Mouse (Mus musculus): ENCODE results near the gene Plcd3.

Gene Plcd3

DNA sequence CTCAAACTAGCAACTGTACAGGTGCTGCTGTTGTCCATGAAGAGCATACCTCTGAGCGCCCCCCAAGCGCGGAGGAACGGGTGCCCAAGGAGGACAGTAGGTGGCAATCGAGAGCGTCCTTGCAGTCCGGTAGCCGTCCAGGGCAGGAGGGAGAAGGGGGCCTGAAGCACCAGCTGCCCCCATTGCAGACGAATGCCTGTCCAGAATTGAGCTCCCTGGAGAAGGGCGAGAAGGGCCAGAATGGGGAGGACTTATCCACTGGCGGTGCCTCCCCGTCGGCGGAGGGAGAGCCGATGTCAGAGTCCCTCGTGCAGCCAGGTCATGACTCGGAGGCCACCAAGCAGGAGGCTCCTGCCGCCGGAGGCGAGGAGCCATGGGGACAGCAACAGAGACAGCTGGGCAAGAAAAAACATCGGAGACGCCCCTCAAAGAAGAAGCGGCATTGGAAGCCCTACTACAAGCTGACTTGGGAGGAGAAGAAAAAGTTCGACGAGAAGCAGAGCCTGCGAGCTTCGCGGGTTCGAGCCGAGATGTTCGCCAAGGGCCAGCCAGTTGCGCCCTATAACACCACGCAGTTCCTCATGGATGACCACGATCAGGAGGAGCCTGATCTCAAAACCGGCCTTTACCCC lies 15.6 kb upstream of the Plcd3 start:
- peak; percentile 73 for DNase-seq (ENCODE audit: low spot score)

DNA sequence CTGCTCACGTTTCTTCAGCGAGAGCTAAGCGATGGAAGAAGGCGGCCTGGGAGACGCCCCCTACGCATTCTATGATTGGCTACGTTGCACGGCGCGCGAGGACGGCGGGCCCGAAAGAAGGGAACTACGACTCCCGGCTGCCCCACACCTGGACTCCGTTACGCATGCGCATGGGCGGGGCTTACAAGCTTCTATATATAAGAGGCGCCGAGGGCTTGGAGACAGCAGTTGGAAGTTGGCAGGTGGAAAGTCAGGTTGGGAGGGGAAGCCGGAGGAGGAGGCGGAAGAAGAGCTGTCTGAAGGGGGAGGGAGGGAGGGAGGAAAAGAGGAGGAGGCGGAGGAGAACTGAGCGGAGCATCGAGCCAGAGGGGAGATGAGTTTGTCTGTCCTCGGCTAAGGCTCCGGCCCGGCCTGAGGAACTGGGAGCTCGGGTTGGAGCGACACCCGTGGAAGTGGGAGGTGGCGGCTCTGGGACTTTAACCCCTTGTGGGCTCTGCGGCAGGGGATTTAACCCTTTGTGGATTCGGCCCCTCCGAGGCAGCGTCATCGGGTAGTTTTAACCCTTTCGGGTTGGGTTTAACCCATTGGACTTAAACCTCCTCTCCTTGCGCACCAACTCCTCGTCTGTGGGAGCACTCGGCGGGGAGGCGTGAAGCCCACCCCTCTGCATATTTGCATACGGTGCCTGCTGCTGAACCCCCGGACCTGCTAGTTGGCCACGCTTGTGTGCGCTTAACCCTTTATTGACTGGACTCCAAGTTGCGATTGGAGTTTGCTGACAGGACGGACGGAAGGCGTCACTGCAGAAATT lies 14.8 kb upstream of the Plcd3 start, which contains the start of gene Hexim1:
TSS of gene Hexim1 (plus strand) at position 224 of the 811 bp plus-strand sequence.
- peak; percentile 99 for DNase-seq (ENCODE audit: low spot score)

DNA sequence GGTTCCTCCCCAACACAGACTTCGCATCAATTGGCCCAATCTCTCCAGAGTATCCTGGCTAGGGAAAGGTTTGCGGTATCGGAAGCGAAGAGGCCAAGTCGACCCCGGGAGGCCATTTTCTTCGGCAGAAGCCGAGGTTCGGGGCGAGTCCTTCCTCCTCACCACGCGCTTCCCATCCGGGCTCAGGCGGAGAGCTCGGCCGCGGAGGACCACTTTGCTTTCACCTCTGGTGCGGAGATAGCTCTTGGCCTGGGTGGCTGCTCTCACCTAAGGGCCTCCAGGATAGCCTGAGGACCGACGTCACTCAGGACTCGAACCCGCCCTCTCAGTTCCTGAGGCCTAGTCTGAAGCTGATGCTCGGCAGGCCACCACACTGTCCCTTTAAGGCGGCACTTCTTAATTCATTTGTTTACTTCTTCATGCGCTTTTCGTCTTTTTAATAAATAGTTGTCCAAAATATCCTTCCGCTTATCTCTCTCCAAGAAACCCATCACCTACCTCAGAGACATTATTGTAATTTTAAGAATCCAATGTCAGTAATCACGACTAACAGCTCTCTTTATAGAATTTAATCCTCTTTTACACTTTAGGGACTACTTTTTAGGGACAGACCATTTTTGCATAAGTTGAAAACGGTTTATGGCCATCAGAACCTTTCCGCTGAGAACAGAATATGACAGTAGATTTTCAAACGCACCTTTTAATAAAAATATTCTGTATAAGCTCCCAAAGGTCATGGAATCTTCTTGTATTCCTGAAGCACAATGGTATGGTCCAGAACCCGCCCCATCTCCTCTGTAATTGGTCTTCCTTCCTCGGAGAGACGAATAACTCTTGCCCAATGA lies 13.9 kb upstream of the Plcd3 start:
- peak; percentile 89 for DNase-seq (ENCODE audit: low spot score)

DNA sequence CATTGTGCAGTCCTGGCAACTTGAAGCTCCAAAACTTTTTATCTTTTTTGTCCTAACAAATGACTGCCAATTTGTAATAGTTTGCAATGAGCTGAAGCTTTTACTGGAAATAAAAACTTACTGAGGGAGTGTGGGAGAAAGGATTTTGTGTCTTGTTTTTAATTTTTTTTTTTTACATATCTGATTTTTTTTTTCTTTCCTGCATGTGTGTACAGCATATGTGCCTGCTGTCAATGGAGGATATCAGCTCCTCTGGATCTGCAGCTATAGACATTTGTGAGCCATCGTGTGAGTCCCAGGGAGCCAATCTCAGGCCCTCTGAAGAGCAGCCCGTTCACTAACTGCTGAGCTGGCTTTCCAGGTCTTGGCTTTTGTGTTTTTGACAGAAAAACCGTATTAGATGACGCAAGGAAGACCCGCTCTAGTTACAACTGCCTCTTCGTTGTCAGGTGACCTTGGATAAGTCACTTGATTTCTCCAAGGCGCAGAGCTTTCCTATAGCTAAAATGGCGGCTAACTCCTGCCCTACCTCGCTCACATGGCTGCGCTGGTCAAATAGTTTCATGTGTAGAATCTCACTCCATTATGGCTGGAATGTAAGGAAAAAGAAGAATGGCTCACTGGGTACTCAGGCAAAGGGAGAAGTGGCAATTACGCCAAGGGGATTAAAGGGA lies 12.9 kb upstream of the Plcd3 start:
- no peak for DNase-seq (ENCODE audit: low spot score)

DNA sequence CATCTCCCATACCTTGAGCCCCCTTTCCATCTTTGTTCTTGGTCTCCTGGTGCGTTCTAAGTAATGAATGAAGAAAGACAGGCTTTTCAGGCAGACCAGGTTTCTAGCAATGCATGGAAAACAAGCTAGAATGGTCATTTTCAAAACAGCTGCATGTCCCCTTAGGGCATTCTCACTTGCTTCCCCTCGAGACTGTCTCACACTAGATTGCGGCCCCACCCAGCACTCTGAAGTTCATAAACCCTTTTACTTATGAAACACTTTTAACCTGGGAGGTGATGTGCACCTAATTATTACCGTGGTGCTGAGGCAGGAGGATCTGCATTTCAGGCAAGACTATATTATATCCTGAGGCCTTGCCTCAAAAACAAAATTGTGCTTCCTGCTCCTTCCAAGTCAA lies 12.3 kb upstream of the Plcd3 start:
- no peak for DNase-seq (ENCODE audit: low spot score)

DNA sequence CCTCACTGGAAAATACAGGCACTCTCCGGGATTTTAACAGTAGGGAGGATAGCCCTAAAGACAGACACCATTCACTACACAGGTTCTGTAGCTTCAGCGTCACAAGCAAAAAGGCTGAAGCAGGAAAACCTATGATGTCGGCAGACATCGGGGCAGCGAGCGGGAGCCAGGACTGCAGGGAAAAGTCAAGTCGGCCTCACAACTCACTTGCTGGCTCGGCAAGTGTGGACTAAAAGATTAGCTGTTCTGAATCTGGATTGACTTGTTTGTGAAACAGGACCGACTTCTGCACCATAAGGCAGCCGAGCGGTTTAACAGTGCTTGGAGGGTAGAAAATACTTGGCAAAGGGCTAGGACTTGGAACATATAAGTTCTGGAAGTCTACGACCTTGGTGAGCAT lies 11.5 kb upstream of the Plcd3 start:
- DNase-seq (ENCODE audit: low spot score): no peak

DNA sequence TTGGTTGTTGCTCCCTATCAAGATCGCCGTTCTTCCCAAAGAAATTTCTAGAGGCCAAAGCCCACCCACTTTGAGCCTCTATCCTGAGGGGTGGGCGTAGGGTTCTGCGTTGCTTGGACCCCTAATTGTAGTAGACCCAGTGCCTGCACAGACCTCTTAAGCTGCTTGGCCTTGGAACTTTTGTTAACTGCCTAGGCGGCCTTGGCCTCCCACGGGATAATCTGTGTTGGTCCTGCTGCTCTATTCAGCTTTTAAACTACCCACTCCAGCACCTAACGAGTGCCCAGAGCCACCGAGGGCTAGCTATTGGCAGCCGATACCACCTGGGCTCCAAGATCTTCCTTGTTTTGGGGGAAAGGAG lies 11.1 kb upstream of the Plcd3 start:
- peak; percentile 49 for DNase-seq (ENCODE audit: low spot score)

DNA sequence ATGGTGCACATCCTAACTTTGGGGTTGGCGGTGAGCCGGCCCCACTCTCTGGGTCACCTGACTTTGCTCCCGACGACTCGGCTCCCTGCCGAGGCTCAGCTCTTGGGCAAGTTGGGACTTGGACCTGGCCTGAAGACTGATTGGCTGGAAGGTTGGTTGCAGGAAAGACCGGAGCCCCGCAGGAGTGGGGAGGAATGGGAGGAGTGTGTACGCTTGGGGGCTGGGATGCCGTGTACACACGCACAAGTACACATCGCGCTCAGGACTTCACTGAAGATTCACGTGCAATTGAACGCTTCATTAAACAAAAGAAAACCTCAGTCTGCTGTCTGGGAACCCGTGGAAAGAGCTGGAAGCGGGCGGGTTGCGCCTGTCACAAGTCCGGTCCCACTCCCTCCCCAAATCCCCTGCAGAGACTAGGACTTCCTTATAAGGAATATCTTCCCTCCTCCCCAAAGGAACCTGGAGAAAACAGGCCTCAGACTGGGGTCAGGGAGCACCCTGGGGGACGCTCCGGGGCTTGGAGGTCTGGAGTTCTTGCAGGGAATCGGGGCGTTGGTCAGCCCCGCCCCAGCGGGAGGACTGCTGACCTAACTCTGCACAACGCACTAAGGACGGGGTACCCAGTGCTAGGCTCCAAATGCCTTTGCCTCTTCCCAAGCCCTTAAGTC lies 10.6 kb upstream of the Plcd3 start:
- peak; percentile 82 for DNase-seq (ENCODE audit: low spot score)

DNA sequence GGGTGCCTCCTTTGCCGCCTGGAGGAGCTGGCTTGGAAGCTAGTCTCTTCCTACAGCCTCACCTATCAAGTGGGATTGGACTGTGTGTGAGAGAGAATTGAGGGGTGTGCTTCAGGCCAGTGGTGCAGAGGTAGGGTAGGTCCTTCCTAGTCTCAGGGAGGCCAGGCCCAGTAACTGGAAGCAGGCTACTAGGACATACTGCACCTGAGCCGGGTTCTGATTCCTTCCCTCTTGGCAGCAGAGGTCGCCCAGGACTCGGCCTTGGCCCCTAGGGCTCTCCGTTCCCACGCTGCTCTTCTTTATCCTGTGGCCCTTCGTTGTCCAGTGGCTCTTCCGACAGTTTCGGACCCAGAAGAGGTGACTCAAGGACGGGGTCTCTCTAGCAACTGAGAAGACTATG lies 9.8 kb upstream of the Plcd3 start:
- DNase-seq (ENCODE audit: low spot score): peak; percentile 51

DNA sequence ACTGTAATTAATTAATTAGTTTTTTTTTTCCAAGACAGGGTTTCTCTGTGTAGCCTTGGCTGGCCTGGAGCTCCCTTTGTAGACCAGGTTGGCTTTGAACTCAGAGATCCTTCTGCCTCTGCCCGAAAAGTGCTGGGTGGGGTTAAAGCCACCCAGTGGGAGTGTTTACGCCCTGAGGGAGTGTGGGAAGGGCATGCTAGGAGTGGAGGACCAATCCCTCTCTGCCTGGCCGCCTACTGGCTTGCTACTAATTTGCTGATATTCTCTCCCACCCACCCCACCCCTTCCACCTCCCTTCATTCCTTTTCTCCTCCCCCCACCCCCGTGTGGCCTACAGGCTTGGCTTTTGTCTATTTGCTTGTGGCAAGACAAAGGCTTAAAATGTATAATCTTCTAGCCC lies 4.9 kb upstream of the Plcd3 start:
- DNase-seq (ENCODE audit: low spot score): no peak

DNA sequence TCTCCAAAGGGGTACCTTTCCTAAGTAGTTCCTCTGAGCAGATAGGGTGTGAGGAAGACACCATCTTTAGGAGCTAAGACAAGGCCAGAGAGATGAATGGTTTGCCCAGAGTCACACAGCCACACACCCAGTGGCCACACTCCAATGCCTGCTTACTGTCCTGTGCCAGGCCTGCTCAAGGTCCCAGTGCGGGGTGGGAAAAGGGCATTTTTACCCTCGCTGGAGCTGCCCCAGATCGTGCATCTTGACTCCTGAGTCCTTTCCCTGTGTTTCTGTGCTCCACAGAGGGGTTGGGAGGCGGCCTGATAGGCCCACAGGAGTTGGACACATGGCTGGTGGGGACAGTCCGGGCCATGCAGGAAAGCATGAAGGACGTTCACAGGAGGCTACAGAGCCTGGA lies 4.4 kb upstream of the Plcd3 start:
- DNase-seq (ENCODE audit: low spot score): no peak

DNA sequence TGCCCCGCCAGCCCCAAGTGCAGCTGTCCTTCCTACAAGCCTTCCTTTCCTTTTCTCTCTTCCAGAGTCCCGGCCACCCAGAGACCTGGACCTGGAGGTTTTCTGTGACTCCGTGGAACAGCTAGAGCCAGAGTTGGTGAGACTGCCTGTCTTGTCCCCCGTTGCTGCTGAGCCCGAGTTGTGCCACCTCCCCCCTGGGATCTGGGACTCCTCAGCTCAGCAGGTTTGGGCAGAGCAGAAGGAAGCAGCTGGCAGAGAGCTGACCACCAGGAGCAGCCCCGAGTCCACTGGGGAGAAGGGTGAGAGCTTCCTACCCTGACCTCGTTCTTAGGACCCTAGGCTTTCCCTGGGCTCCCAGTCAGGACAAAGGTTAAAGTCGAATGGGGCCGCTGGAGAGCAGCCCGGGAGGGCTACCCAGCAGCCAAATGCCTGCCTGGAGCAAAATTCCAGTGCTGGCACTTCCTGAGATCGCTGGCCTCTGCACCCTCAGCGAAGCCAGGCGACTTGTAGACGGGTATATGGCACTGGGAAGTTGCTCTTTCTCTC lies 3.8 kb upstream of the Plcd3 start:
- DNase-seq (ENCODE audit: low spot score): no peak

DNA sequence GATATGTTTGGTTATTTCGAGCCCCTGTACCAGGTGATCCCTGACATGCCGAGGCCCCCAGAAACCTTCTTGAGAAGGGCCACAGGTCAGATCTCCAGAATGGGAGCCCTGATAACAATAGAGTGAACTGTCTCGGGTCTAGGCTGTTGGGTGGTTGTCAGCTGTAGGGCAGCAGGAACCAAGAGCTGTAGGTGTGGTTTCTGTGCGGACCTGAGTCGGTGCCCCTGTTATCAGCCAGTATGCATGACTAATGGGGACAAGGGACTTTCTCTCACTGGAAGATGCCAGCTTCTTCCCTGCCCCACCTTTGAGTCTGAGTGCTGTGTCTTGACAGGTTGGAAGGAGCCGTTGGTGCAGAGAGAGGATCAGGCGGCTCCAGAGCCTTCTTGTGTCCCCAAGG lies 3.0 kb upstream of the Plcd3 start:
- DNase-seq (ENCODE audit: low spot score): no peak

DNA sequence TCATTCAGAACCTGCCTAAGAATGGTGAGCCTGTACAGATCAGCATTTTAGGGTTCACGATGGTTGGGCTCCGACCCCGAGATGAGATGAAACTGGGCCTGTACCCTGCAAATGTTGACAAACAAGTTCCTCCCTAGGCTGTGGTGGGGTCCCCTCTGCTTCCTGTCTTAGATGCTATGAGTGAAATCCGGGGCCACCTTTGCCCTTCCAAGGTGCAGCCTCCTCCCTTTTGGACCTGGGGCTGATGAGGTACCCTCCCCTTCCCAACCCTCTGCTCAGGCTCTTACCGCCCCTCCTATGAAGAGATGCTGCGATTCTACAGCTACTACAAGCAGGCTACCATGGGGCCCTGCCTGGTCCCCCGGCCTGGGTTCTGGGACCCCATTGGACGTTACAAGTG lies 2.2 kb upstream of the Plcd3 start:
- DNase-seq (ENCODE audit: low spot score): no peak

DNA sequence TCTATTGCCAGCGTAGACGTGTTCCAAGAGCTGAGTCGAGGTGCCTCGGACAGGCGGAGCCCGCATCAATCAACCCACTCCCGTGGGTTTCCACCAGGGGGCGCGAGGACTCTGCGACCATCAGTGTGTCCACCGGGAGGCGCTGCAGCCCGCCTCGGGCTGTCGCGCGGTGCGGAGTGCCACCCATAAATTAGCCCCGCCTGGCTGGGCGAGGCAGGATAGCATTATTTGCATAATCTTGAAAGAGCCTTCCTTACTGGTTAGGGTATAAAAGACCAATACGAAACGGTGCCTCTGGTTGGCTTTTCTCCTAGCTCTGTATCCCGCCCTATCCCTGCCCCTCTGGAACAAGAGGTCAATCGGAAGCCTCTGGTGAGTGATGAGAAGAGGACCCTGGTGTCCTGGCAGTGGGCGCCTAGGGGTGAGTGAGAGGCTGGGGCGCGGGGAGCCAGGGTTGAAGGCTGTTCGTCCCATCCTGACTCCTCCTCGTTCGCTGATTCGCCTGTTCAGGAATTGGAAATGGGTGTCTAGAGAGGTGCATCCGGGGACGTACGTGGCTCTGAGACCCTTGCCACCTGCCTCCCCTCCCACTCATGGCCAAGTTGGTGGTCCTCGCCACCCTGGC lies 1.4 kb upstream of the Plcd3 start:
- DNase-seq (ENCODE audit: low spot score): peak; percentile 91

DNA sequence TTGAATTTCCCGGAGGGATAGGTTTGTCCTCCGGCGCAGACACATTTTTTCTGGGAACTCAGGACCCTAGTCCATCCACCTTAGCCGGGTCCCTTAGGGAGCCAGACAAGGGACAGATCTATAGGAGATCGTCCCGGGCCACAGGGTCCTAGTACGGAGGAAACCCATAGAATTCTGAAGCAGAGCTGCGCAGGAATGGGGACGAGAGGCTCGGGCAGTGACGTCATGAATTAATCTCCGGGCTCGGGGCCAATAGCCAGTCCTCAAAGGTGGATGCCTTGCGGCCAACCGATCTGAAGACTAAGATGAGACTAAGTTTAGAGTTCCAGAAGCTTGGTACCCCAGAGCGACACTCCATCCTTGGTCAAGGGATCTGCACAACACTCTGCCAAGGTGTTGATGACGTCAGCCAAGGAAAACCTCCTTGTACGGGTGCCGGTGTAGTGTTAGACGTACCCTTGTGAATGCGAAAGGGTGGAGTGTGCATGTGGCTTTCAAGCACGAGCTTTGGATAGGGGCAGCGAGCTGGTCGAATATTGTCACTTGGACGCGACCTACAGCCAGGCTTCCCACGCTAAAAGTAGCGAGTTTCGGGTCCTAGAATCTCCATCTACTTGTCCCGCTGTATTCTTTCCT lies 526 bp upstream of the Plcd3 start:
- DNase-seq (ENCODE audit: low spot score): peak; percentile 61

DNA sequence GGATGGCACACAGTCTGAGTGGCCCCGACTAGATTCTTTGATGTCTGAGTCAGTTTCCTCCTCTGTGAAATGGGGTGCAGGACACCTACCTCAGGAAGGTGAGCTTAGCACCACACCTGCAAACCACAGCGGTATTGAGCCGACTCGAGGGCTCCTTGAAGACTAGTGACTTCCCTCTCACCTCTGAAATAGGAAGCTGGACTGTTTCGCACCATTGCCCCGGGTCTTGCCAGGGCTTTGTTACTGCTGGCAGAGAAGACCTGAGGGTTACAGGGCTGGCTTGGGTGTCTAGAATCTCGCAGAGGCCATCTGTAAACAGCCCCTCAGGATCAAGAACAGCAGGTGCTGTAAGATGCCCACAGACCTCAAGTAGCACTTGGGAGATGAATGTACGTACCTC lies 1.1 kb downstream of the Plcd3 start:
- DNase-seq (ENCODE audit: low spot score): no peak

DNA sequence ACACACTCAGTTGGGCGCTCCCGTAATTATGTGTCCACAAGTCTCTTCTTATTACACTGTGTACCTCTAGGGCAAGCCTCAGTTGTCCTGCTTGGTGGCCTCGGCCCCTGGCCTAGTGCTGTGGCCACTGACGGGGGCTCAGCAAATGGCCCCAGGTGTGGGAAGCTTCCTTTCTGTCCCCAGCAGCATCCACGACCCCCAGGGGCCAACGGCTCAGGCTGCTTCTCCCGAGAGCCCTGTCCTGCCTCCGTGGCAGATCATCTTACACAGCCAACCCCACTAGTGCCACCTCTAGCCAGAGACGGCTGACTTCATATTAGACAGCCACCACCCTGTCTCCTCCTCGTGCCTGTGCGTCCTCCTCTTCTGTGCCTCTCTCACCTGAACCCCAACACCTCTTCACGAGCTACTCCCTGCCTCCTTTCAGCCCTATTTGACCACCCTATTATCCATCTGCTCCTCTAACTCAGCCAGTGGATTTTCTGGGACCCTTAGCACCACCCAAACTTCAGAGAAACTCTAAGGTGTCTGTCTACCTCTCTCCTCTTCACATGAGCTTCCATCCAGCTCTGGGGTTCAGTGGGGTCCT lies 2.0 kb downstream of the Plcd3 start:
- DNase-seq (ENCODE audit: low spot score): no peak

DNA sequence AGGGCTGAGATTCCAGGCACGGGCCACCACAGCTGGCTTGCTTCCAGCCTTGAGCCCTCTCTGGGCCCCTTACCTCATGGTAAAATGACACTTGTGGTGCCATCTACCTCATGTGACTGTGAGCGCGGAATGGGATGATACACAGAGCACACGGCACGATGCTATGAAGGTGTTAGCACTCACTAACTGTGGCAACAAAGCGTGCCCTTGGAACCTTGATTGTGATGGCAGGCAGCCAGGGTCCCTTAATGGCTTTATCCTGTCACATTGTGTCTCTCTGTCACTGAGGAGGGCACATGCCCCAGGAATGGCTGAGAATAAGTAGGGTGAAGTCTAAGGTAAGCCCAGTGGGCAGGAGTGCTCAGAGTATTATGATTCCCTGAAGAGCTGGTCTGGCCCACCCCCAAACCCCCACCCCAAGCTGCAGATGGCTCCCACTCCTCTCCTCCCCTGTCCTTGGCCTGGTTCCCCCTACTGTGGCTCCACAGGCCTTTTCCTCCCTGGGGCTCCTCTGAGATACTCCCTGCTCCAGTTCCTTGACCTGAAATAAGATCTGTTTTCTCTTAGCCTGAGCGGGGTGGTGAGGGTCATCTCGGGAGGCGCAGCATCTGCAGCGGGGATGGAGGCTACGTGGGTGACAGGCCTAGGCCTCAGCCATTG lies 2.8 kb downstream of the Plcd3 start:
- peak; percentile 55 for DNase-seq (ENCODE audit: low spot score)

Data from testis, postnatal 14 days (tissue).